Mouse (Mus musculus) CH12.LX (cell line): ENCODE results near the gene Tnfrsf9. TPM values are rescaled to one million over a fixed set of nuclear protein-coding genes. Genes with fewer than 3 reads are reported as not detected.

Source experiments
- DNase-seq: peaks from one replicate; pipeline ENCODE4 v3.0.0-alpha.2; 2013; ENCODE audit errors: extremely low read depth
- H3K27ac ChIP-seq: 2 replicates; pipeline ENCODE4 v1.5.1; 2012; ENCODE audit warnings: low read depth, mild to moderate bottlenecking, control low read depth, moderate library complexity; ENCODE audit not compliant: insufficient read depth
- H3K27me3 ChIP-seq: replicated peaks from 2 replicates; pipeline ENCODE3; 2012; ENCODE audit warnings: inconsistent platforms
- H3K36me3 ChIP-seq, 2 experiments: replicated peaks in 1 of 2; 2 replicates each; pipeline versions ENCODE3 to v1.6.1; 2012; ENCODE audit warnings: inconsistent platforms in 1 of 2, low read length in 1 of 2, mild to moderate bottlenecking in 1 of 2, mixed read lengths in 1 of 2, moderate library complexity in 1 of 2; ENCODE audit not compliant: control insufficient read depth in 1 of 2, insufficient read depth in 1 of 2
- H3K4me1 ChIP-seq, 2 experiments: 2 replicates each; pipeline ENCODE4 v1.6.1; 2012; ENCODE audit warnings: inconsistent platforms in 1 of 2, moderate library complexity in 1 of 2; ENCODE audit not compliant: insufficient read depth in 2 of 2, control insufficient read depth in 1 of 2
- H3K4me2 ChIP-seq: 2 replicates; pipeline ENCODE4 v1.6.1; 2012; ENCODE audit warnings: low read depth, mild to moderate bottlenecking, control low read depth; ENCODE audit not compliant: poor library complexity, insufficient read depth, severe bottlenecking
- H3K4me3 ChIP-seq, 3 experiments: fragments of 150-350 bp in 1 of 3; sonication (generic) in 1 of 3; replicated peaks in 1 of 3; 2 replicates each; pipeline versions ENCODE3 to v1.5.1; 2011 to 2012; ENCODE audit warnings: low read depth in 2 of 3, low read length in 2 of 3, mild to moderate bottlenecking in 2 of 3, moderate library complexity in 2 of 3, control low read depth in 1 of 3, improper control_type of control experiment in 1 of 3, inconsistent platforms in 1 of 3, mixed read lengths in 1 of 3; ENCODE audit not compliant: poor library complexity in 1 of 3
- H3K79me2 ChIP-seq: replicated peaks from 2 replicates; pipeline ENCODE4 v1.6.1; 2012; ENCODE audit warnings: mild to moderate bottlenecking, moderate library complexity; ENCODE audit not compliant: control insufficient read depth, poor library complexity, insufficient read depth, severe bottlenecking; ENCODE audit errors: extremely low read depth
- H3K9ac ChIP-seq: 2 replicates; pipeline ENCODE4 v1.6.1; 2012; ENCODE audit warnings: low read depth, mild to moderate bottlenecking, control low read depth, moderate library complexity; ENCODE audit not compliant: insufficient read depth
- H3K9me3 ChIP-seq: replicated peaks from 2 replicates; pipeline ENCODE3; 2012; ENCODE audit warnings: low read length, inconsistent platforms, mixed read lengths
- BHLHE40 ChIP-seq: IDR thresholded peaks from 2 replicates; pipeline ENCODE4 v1.6.1; 2011; ENCODE audit warnings: mild to moderate bottlenecking, low read depth, low read length, improper control_type of control experiment
- CHD1 ChIP-seq: IDR thresholded peaks from 2 replicates; pipeline ENCODE4 v1.6.1; 2012; ENCODE audit warnings: low read depth, low read length, improper control_type of control experiment, inconsistent platforms
- ELF1 ChIP-seq: IDR thresholded peaks from 2 replicates; pipeline ENCODE4 v1.6.1; 2014; ENCODE audit warnings: low read depth, mild to moderate bottlenecking, inconsistent platforms, low read length, improper control_type of control experiment
- EP300 ChIP-seq: IDR thresholded peaks from 2 replicates; pipeline ENCODE4 v1.6.1; 2011; ENCODE audit warnings: low read length, improper control_type of control experiment
- ETS1 ChIP-seq: conservative IDR thresholded peaks from 2 replicates; pipeline ENCODE4 v1.6.1; 2012; ENCODE audit warnings: low read depth, mild to moderate bottlenecking, inconsistent platforms, low read length, improper control_type of control experiment, moderate library complexity
- IRF4 ChIP-seq: IDR thresholded peaks from 2 replicates; pipeline ENCODE4 v1.6.1; 2014; ENCODE audit warnings: low read depth, mild to moderate bottlenecking, inconsistent platforms, low read length, improper control_type of control experiment
- KAT2A ChIP-seq: IDR thresholded peaks from 2 replicates; pipeline ENCODE4 v1.6.1; 2012; ENCODE audit warnings: low read length, improper control_type of control experiment, inconsistent platforms; ENCODE audit not compliant: insufficient replicate concordance
- MAFK ChIP-seq: IDR thresholded peaks from 2 replicates; pipeline ENCODE4 v1.6.1; 2011; ENCODE audit warnings: low read length, improper control_type of control experiment; ENCODE audit not compliant: insufficient replicate concordance
- MAX ChIP-seq: IDR thresholded peaks from 2 replicates; pipeline ENCODE4 v1.6.1; 2011; ENCODE audit warnings: low read length, improper control_type of control experiment
- MAZ ChIP-seq: IDR thresholded peaks from 2 replicates; pipeline ENCODE4 v1.6.1; 2012; ENCODE audit warnings: low read depth, mild to moderate bottlenecking, inconsistent platforms, low read length, improper control_type of control experiment, moderate library complexity
- MEF2A ChIP-seq: IDR thresholded peaks from 2 replicates; pipeline ENCODE4 v1.6.1; 2014; ENCODE audit warnings: low read depth, mild to moderate bottlenecking, inconsistent platforms, low read length, improper control_type of control experiment, borderline replicate concordance
- MXI1 ChIP-seq: IDR thresholded peaks from 2 replicates; pipeline ENCODE4 v1.6.1; 2011; ENCODE audit warnings: mild to moderate bottlenecking, low read depth, low read length, improper control_type of control experiment
- NELFE ChIP-seq: IDR thresholded peaks from 2 replicates; pipeline ENCODE4 v1.6.1; 2011; ENCODE audit warnings: low read depth, low read length, improper control_type of control experiment
- NRF1 ChIP-seq: IDR thresholded peaks from 2 replicates; pipeline ENCODE4 v1.6.1; 2014; ENCODE audit warnings: low read depth, mild to moderate bottlenecking, inconsistent platforms, low read length, improper control_type of control experiment, moderate library complexity
- PAX5 ChIP-seq: IDR thresholded peaks from 2 replicates; pipeline ENCODE4 v1.6.1; 2012; ENCODE audit warnings: low read length, inconsistent platforms, mixed read lengths
- POLR2AphosphoS2 ChIP-seq: IDR thresholded peaks from 2 replicates; pipeline ENCODE4 v1.6.1; 2011; ENCODE audit warnings: low read depth, low read length, improper control_type of control experiment
- RCOR1 ChIP-seq: conservative IDR thresholded peaks from 2 replicates; pipeline ENCODE4 v1.6.1; 2012; ENCODE audit warnings: low read depth, mild to moderate bottlenecking, inconsistent platforms, low read length, improper control_type of control experiment
- SMC3 ChIP-seq: IDR thresholded peaks from 2 replicates; pipeline ENCODE4 v1.6.1; 2011; ENCODE audit warnings: low read depth, low read length, improper control_type of control experiment
- TCF12 ChIP-seq: IDR thresholded peaks from 2 replicates; pipeline ENCODE4 v1.6.1; 2014; ENCODE audit warnings: low read depth, mild to moderate bottlenecking, inconsistent platforms, low read length, improper control_type of control experiment
- UBTF ChIP-seq: IDR thresholded peaks from 2 replicates; pipeline ENCODE4 v1.6.1; 2012; ENCODE audit warnings: low read depth, mild to moderate bottlenecking, inconsistent platforms, low read length, improper control_type of control experiment, moderate library complexity
- USF1 ChIP-seq: IDR thresholded peaks from 2 replicates; pipeline ENCODE4 v1.6.1; 2014; ENCODE audit warnings: low read depth, mild to moderate bottlenecking, inconsistent platforms, low read length, improper control_type of control experiment
- ZC3H11A ChIP-seq: IDR thresholded peaks from 2 replicates; pipeline ENCODE4 v1.6.1; 2012; ENCODE audit warnings: low read depth, mild to moderate bottlenecking, inconsistent platforms, low read length, improper control_type of control experiment
- ZKSCAN1 ChIP-seq: IDR thresholded peaks from 2 replicates; pipeline ENCODE4 v1.6.1; 2012; ENCODE audit warnings: low read depth, inconsistent platforms, low read length, improper control_type of control experiment, borderline replicate concordance
- ZMIZ1 ChIP-seq: IDR thresholded peaks from 2 replicates; pipeline ENCODE4 v1.6.1; 2012; ENCODE audit warnings: low read depth, mild to moderate bottlenecking, inconsistent platforms, low read length, improper control_type of control experiment
- dilution Hi-C: fragments of 300-500 bp; cut with MboI; formaldehyde crosslinking; loops from 2 replicates; pipeline ENCODE4 v1.14.3; 2020; ENCODE audit warnings: low sequenced_read_pairs; ENCODE audit not compliant: extremely low pct_unique_long_range_greater_than_20kb, extremely low pct_ligation_motif_present
- in situ Hi-C: fragments of 300-500 bp; cut with MboI; formaldehyde crosslinking; loops from 3 replicates; pipeline ENCODE4 v1.14.3; 2019; ENCODE audit warnings: low sequenced_read_pairs, low pct_ligation_motif_present, low pct_unique_long_range_greater_than_20kb, mixed read lengths
- polyA plus RNA-seq: library from polyadenylated mRNA; unstranded; fragments of >175 nt; gene quantifications from 2 replicates; pipeline ENCODE4 v1.2.1, GENCODE M21; 2012; ENCODE audit warnings: low read depth; ENCODE audit not compliant: insufficient read length
- total RNA-seq, 2 experiments: library from RNA; depleted of rRNA; stranded (reverse); fragments of 300-350 nt in 1 of 2; fragments of >200 nt in 1 of 2; gene quantifications; 2 replicates each; pipeline ENCODE4 v1.2.3; 2012 to 2014

Gene Tnfrsf9
- total and polyA plus RNA-seq, 3 experiments = 2.2 to 3.1 (median 2.9) TPM

DNA sequence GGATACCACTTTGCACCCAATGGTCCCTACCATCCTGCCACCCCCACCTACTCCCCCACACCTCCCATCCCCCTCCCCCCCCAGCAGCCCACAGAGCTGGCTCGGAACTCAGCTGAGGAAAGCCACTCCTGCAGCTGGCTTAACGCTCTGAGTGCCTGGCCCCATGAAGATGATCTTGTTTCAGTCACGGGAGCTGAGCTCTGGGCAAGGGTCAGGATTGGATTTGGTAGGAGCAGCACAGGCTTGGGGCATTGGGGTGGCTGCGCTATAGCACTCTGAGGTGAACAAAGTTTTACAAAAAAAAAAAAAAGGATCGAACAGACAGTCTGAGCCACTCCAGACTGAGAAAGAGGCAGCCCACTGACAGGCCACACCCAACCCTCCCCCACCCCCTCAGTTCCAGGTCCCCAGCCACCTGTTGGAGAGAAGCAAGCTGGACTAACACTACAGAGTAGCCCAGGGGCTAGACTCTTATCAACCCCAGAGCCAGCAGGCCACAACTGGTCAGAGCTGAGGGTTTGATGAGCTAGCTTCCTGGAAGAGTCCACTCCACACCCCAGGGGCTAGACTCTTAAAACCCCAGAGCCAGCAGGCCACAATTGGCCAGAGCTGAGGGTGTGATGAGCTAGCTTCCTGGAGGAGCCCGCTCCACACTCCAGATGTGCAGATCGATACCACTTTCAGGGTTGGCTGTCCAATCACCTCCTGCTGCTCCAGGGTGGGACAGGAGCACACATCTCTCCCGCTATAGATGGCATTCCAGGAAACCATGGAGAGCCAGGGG lies 19.5 kb upstream of the Tnfrsf9 start:
- Histone ChIP-seq H3K79me2 (no peaks in the 10 kb centered on the region), H3K4me2 (no peak overlapping the region), H3K27ac (no peak overlapping the region), H3K36me3 (peaks cover 37 to 50% of the 10 kb centered on the region in 2 experiments), H3K27me3 (no peaks in the 10 kb centered on the region), H3K9me3 (no peaks in the 10 kb centered on the region), H3K4me1 (peaks cover 0 to 11% of the 10 kb centered on the region in 2 experiments; a peak in 2 of 4 replicates), H3K9ac (no peak overlapping the region), H3K4me3 (no peak overlapping the region)
- in situ Hi-C loops (loop anchor here (10.0 kb wide), 1 partner anchor 220 kb away; no protein-coding TSS in a partner anchor), dilution Hi-C loops (no loop called here)
- TF ChIP-seq ETS1 (no peak), IRF4 (no peak), SMC3 (no peak), NELFE (no peak), BHLHE40 (no peak), RCOR1 (no peak), UBTF (no peak), KAT2A (no peak), MAX (no peak), ZKSCAN1 (no peak), USF1 (no peak), MAFK (no peak), NRF1 (no peak), ZC3H11A (no peak)
- no peak for DNase-seq

DNA sequence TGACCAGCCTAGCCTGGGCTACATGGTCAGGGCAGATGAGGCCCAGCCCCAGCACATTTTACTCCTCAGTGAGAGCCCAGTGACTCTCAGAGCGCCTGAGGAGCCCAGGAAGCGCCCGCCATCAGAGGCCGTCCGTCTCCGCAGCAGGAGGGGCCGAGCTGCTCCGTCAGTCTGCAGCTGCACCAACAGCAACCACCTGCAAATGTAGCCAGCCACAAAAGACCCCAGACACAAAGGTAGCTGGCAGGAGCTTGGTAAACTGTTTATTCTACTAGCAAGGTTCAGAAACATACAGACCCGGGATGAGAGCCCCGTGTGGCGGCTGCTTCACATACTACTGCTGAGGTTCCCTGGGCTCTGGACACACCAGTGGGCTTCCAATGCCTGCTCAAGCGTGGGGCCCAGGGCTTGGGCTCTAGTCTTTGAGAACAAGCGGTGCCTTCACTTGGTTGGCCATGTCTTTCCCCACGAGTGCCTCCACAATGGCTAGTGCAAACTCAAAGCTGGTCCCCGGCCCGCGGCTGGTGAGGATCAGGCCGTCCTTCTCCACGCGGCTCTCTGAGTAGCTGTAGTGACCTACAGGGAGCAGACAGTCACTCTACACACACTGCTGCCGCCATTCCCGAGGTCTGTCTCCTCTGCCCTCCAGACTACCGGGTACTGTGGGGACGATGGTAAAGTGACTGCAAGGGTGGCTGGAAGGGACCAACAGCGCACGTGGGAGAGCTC lies 17.3 kb upstream of the Tnfrsf9 start:
- Histone ChIP-seq H3K4me2 (no peak overlapping the region), H3K9me3 (no peaks in the 10 kb centered on the region), H3K36me3 (peaks cover 57 to 69% of the 10 kb centered on the region in 2 experiments), H3K27ac (no peak overlapping the region), H3K79me2 (no peaks in the 10 kb centered on the region)
- no peak for DNase-seq
- TF ChIP-seq EP300 (no peak), TCF12 (no peak), CHD1 (no peak), KAT2A (no peak), RCOR1 (no peak), ZMIZ1 (no peak), MEF2A (no peak), POLR2AphosphoS2 (no peak), MAZ (no peak), ZC3H11A (no peak), UBTF (no peak), PAX5 (no peak), ELF1 (no peak), MXI1 (no peak)
- TF ChIP-seq, all 38 proteins: peak for 0
- Histone ChIP-seq H3K27me3 (no peaks in the 10 kb centered on the region), H3K4me1 (peaks cover 0 to 22% of the 10 kb centered on the region in 2 experiments; a peak in 2 of 4 replicates), H3K4me3 (no peak overlapping the region), H3K9ac (no peak overlapping the region)
- dilution Hi-C loops = no loop called here
- in situ Hi-C loops = loop anchor here (10.0 kb wide), 1 partner anchor 222 kb away; no protein-coding TSS in a partner anchor
